Mouse (Mus musculus) myocyte (in vitro differentiated cells): ENCODE results near the gene Dgki.

ENCODE experiments used
- E2F4 ChIP-seq: IDR thresholded peaks from one replicate; pipeline ENCODE4 v1.6.1; 2011; ENCODE audit warnings: mild to moderate bottlenecking, control low read depth, moderate library complexity; ENCODE audit not compliant: insufficient read depth
- MYOD1 ChIP-seq, 3 experiments: IDR thresholded peaks; one replicate each; pipeline ENCODE4 v1.6.1; 2011; ENCODE audit warnings: control low read depth in 2 of 3, low read depth in 2 of 3, mild to moderate bottlenecking in 2 of 3, moderate library complexity in 1 of 3; ENCODE audit not compliant: insufficient read length in 2 of 3, control insufficient read depth in 1 of 3
- POLR2A ChIP-seq: IDR thresholded peaks from one replicate; pipeline ENCODE4 v1.6.1; 2011; ENCODE audit warnings: low read depth, mild to moderate bottlenecking, control low read depth, moderate library complexity; ENCODE audit not compliant: insufficient read length
- POLR2AphosphoS2 ChIP-seq: IDR thresholded peaks from one replicate; pipeline ENCODE4 v1.6.1; 2011; ENCODE audit warnings: low read depth, control low read depth; ENCODE audit not compliant: insufficient read length
- TCF3 ChIP-seq: IDR thresholded peaks from one replicate; pipeline ENCODE4 v1.6.1; 2011; ENCODE audit warnings: low read depth, control low read depth; ENCODE audit not compliant: insufficient read length
- USF1 ChIP-seq: IDR thresholded peaks from one replicate; pipeline ENCODE4 v1.6.1; 2011; ENCODE audit warnings: low read depth, mild to moderate bottlenecking, control low read depth, moderate library complexity

DNA sequence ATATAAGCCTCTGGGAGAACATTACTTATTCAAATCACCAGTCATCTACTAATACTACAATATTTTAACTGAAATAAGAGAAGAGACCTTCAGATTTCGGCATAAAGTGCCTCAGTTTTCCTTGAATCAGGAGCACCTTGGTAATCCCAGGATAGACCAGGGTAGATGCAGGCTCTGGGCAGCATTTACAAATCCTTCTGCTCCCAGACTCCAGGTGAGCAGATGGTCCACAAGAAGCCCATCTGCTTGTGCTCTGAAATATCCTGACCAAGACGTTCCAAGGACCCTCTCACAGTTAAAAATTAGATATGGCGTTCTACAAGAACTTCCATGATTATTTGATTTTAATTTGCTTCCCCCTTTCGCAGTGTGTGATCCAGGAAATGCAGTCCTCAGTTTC lies 118.0 kb downstream of the Dgki start:
- TF ChIP-seq POLR2A: no peak
- TF ChIP-seq TCF3: no peak
- no peak for TF ChIP-seq E2F4
- no peak for TF ChIP-seq POLR2AphosphoS2
- TF ChIP-seq USF1: no peak
- TF ChIP-seq MYOD1 (IDR thresholded peaks at IDR 0.05; ENCODE audit: control insufficient read depth in 1 of 3, insufficient read length in 2 of 3, low read depth in 2 of 3): no peak
